Mouse (Mus musculus): ENCODE results near the gene Stip1.
A peak's percentile ranks its signal among the peaks of the same experiment; 100 is the strongest.

The Stip1 gene

DNA sequence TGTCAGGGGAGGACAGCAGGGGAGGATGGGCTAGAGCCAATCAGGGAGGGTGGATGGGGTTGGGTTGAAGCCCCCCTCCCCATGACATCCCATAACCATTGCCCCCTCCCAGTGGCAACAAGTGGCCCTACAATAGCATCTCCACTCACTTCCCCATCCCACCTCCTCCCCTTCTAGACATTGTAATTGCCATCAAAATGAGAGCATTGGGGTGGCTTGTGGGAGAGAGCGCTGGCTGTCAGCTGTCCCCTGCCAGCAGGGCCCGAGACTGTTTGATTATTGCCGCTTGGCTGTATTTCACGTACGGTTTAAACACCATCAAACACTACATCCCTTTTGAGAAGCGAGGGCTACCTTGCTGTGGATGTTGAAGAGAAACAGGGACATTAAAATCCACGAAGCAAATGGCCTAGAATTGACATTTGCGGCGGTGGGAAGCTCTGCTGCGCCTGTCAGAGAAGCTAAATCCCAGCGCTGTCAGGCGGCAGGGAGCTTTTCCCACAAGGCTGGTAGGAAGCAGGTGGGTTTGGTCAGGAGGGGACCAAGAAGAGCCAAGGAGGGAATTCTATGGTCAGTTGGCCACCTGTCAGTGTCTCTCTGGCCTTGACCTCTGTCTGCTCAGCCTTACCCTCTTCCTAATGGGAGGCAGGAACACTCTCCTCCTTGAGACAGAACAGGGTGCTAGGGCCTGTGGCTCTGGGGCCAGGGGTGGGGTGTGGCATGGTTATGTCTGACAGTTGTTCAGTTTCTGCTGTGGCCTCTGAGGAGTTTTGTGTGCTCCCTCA lies 34.4 kb upstream of the Stip1 start:
- peaks cover 60% of the 10 kb centered on the region for H3K4me1 ChIP-seq (replicated peaks; ENCODE audit: low read depth, low read length)
- no peaks in the 10 kb centered on the region for H3K36me3 ChIP-seq (ENCODE audit: insufficient read depth, low read length)
- no peak overlapping the region for H3K4me3 ChIP-seq (replicated peaks; ENCODE audit: low read length)
- peaks cover 30% of the 10 kb centered on the region for H3K27me3 ChIP-seq (ENCODE audit: insufficient read depth, low read length)
- TF ChIP-seq CTCF (conservative IDR thresholded peaks at IDR 0.05; ENCODE audit: low read length), result no peak
- no peak for TF ChIP-seq POU5F1 (IDR thresholded peaks at IDR 0.05; ENCODE audit: borderline replicate concordance, low read length)
- TF ChIP-seq NANOG (IDR thresholded peaks at IDR 0.05; ENCODE audit: borderline replicate concordance, low read length), result no peak
- no peaks in the 10 kb centered on the region for H3K9me3 ChIP-seq (ENCODE audit: low read length)

DNA sequence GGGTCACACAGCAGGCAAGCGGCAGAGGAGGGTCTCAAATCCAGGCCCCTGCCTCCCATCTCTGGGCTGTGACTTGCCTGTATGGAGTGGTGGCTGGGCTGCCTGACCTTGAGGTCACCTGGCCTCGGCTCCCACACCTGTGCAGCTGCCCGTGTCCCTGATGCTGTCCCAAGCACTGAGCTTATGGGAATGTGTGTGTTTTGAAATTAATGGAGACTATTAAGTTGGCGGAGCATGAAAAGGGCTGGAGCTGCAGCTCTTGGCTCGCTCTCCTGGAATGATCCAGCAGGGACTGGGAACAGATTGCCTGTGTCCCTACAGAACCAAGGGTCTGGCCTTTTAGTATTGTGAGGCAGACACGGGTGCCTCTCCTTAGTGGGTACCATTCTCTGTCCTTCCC lies 32.5 kb upstream of the Stip1 start:
- no peak overlapping the region for H3K4me3 ChIP-seq (replicated peaks; ENCODE audit: low read length)
- peaks cover 46% of the 10 kb centered on the region for H3K27me3 ChIP-seq (ENCODE audit: insufficient read depth, low read length)
- H3K9me3 ChIP-seq (ENCODE audit: low read length), result no peaks in the 10 kb centered on the region
- TF ChIP-seq CTCF (conservative IDR thresholded peaks at IDR 0.05; ENCODE audit: low read length) (no peak), POU5F1 (IDR thresholded peaks at IDR 0.05; ENCODE audit: borderline replicate concordance, low read length) (no peak), NANOG (IDR thresholded peaks at IDR 0.05; ENCODE audit: borderline replicate concordance, low read length) (no peak)
- peaks cover 64% of the 10 kb centered on the region for H3K4me1 ChIP-seq (replicated peaks; ENCODE audit: low read depth, low read length)
- H3K36me3 ChIP-seq (ENCODE audit: insufficient read depth, low read length), result no peaks in the 10 kb centered on the region

DNA sequence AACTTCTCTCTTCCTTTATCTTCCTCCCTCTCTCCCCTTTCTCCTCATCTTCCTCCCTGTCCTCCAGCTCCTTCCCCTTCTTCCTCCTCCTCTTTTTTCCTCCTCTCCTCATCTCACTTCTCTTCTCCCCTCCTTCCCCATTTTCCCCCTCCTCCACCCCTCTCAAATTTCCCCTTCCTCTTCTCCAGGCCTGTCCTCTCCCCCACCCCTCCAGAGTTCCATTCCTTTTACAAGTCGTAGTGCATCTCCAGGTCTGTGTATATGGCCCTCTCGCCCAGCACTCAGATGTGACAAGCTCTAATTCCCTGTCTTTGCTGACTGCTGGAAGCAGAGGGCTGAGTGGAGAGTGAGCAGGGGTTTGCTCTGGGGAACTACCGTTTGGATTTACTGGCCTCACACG lies 31.0 kb upstream of the Stip1 start:
- no peaks in the 10 kb centered on the region for H3K9me3 ChIP-seq (ENCODE audit: low read length)
- no peak overlapping the region for H3K4me3 ChIP-seq (replicated peaks; ENCODE audit: low read length)
- H3K4me1 ChIP-seq (replicated peaks; ENCODE audit: low read depth, low read length), result peaks cover 74% of the 10 kb centered on the region
- no peaks in the 10 kb centered on the region for H3K36me3 ChIP-seq (ENCODE audit: insufficient read depth, low read length)
- TF ChIP-seq POU5F1 (IDR thresholded peaks at IDR 0.05; ENCODE audit: borderline replicate concordance, low read length) (no peak), NANOG (IDR thresholded peaks at IDR 0.05; ENCODE audit: borderline replicate concordance, low read length) (no peak), CTCF (conservative IDR thresholded peaks at IDR 0.05; ENCODE audit: low read length) (no peak)
- H3K27me3 ChIP-seq (ENCODE audit: insufficient read depth, low read length), result peaks cover 60% of the 10 kb centered on the region

DNA sequence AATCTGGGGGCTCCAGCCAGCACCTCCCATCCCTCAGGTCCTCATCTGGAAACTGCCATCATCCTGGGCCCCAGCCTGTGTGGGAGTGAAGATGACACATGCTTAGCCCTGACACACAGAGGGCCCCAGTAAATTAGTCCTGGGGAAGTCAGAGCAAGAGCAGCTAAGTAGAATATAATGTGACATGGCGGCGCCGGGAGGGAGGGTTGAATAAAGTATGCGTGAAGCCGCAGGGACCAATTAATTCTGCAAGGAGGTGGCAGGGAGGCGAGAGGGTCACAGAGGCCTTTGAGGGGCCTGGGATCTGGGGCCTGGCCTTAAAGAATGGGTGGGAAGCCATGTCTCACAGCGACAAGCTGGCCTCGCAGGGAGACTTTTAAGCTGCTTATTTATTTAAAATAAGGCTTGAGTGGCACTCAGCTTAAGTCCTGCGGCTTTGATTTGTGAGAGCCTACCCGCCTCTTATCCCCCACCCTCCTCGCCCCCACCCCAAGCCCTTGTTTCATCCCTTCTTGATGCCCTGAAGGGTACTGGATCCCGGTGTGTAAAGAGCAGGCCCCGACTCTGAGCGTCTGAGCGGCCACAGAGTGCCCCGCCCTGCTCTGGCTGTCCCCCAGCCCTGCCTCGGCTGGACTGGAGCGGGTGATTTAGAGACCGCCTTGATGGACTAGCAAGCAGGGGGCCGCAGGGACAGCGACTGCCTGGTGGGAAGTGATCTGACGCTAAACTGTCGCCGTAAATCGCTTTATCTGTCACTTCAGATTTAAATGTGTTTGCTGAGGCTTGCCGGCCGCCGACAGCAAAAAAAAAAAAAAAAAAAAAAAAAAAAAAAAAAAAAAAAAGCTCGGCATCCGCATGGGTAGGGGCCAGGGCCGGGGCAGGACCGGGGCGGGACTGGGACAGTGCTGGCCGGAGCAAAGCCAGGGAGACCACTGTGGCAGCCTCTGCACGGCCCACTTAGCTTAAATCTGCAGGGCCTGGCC lies 30.3 kb upstream of the Stip1 start:
- no peaks in the 10 kb centered on the region for H3K9me3 ChIP-seq (ENCODE audit: low read length)
- no peaks in the 10 kb centered on the region for H3K36me3 ChIP-seq (ENCODE audit: insufficient read depth, low read length)
- TF ChIP-seq NANOG (IDR thresholded peaks at IDR 0.05; ENCODE audit: borderline replicate concordance, low read length), result no peak
- TF ChIP-seq POU5F1 (IDR thresholded peaks at IDR 0.05; ENCODE audit: borderline replicate concordance, low read length), result no peak
- TF ChIP-seq CTCF (conservative IDR thresholded peaks at IDR 0.05; ENCODE audit: low read length), result no peak
- peaks cover 65% of the 10 kb centered on the region for H3K27me3 ChIP-seq (ENCODE audit: insufficient read depth, low read length)
- peak overlapping the region; percentile 41 for H3K4me3 ChIP-seq (replicated peaks; ENCODE audit: low read length)
- H3K4me1 ChIP-seq (replicated peaks; ENCODE audit: low read depth, low read length), result peaks cover 74% of the 10 kb centered on the region

DNA sequence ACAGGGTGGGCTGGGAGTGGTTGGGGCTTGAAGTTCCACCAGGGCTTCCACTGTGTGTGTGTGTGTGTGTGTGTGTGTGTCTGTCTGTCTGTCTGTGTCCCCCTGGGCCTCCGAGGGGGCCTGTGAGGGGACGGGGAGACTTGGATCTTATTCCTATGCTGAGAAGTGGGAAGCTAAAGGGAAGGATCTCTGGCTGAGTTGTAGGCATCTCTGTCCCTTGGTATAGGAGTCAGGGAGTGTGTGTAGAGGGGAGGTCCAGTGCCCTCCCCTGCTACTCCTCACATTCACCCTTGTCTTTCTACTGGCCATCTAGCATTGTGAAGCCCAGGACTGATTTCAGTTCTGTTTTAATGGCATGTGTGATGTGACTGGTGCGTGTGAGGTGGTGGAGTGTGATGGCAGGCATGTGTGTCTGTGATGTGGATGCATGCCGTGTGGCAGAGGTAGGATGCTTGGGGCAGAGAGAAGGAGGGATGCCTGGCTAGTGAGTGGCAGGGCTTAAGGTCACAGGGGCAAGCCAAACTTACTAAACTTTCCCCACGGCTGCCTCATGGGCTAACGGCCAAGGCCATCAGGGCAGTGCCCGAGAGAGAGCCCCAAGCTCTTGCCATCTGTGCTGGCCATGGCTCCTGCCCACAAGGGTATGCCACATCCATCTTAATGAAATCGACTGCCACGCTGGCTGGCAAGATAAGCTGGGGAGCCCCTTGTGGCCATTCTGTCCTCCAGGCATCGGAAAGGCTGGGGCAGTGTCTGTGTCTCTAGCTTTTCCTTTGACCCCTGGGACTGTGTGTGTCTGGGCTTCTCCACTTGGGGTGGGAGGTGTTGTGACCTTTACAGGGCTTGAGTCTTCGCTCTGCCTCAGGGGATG lies 29.1 kb upstream of the Stip1 start:
- no peak for TF ChIP-seq NANOG (IDR thresholded peaks at IDR 0.05; ENCODE audit: borderline replicate concordance, low read length)
- TF ChIP-seq POU5F1 (IDR thresholded peaks at IDR 0.05; ENCODE audit: borderline replicate concordance, low read length), result no peak
- TF ChIP-seq CTCF (conservative IDR thresholded peaks at IDR 0.05; ENCODE audit: low read length), result no peak
- H3K27me3 ChIP-seq (ENCODE audit: insufficient read depth, low read length), result peaks cover 65% of the 10 kb centered on the region

DNA sequence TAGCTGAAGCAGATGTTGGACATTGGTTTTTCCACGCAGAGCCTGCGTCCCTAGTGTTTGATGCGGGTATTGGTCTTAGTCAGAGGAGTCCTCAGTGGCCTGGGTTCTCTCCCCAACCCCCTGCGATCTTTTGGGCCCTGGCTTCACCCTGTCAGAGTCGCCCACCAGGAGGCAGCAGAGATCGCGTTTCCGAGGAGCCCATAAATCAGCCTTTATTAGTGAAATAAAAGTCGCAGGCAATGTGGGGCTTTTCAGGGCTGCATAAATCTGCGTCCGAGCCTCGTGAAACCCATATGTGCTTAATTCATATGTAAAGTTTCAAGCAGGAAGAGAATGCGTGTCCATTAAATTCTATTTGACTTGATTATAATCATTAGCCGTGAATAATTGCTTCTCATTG lies 28.4 kb upstream of the Stip1 start:
- TF ChIP-seq POU5F1 (IDR thresholded peaks at IDR 0.05; ENCODE audit: borderline replicate concordance, low read length) (no peak), CTCF (conservative IDR thresholded peaks at IDR 0.05; ENCODE audit: low read length) (peak; percentile 79)
- Histone ChIP-seq H3K4me1 (replicated peaks; ENCODE audit: low read depth, low read length) (peaks cover 74% of the 10 kb centered on the region), H3K36me3 (ENCODE audit: insufficient read depth, low read length) (no peaks in the 10 kb centered on the region), H3K4me3 (replicated peaks; ENCODE audit: low read length) (peak overlapping the region; percentile 53; the same call in 1 of the 2 replicates), H3K27me3 (ENCODE audit: insufficient read depth, low read length) (peaks cover 65% of the 10 kb centered on the region), H3K9me3 (ENCODE audit: low read length) (no peaks in the 10 kb centered on the region)

More for the DNA sequence above, 29.1 kb upstream of the Stip1 start:
- Histone ChIP-seq H3K36me3 (ENCODE audit: insufficient read depth, low read length) (no peaks in the 10 kb centered on the region), H3K9me3 (ENCODE audit: low read length) (no peaks in the 10 kb centered on the region), H3K4me3 (replicated peaks; ENCODE audit: low read length) (no peak overlapping the region), H3K4me1 (replicated peaks; ENCODE audit: low read depth, low read length) (peaks cover 68% of the 10 kb centered on the region)

DNA sequence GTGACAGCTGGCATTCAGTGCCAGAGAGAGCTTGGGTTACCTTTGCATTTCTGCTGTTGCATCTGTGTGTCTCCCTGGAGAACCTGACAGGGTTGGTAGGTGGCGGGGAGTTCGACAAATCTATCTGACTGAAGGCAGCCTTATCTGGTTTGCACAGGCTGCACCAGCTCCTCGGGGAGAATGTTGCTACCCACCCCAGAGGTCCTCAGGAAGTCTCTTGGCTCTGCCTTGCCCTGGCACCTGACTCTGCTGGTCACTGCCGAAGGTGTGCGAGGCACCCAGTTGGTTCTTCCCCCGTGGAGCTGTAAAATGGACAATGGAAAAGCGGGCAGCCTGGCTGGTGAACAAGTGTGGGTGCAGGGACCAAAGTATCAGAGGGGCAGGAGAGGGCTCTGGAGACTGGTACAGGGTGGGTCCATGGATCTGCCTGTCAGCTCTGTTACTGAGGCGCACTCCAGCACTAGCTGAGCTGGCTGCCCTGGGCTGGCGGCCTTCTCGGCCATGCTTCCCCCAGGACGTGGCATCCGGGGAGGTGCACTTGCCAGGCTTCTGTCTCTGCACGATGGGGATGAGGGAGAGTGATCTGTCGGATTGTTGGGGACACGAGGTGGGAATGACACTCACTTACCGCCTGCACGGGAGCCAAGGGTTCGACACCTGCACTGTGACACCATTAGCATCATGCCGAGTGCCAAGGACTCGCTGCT lies 27.7 kb upstream of the Stip1 start:
- Histone ChIP-seq H3K4me3 (replicated peaks; ENCODE audit: low read length) (peak overlapping the region; percentile 53), H3K9me3 (ENCODE audit: low read length) (no peaks in the 10 kb centered on the region), H3K36me3 (ENCODE audit: insufficient read depth, low read length) (no peaks in the 10 kb centered on the region), H3K4me1 (replicated peaks; ENCODE audit: low read depth, low read length) (peaks cover 80% of the 10 kb centered on the region), H3K27me3 (ENCODE audit: insufficient read depth, low read length) (peaks cover 65% of the 10 kb centered on the region)
- no peak for TF ChIP-seq CTCF (conservative IDR thresholded peaks at IDR 0.05; ENCODE audit: low read length)
- no peak for TF ChIP-seq POU5F1 (IDR thresholded peaks at IDR 0.05; ENCODE audit: borderline replicate concordance, low read length)
- TF ChIP-seq NANOG (IDR thresholded peaks at IDR 0.05; ENCODE audit: borderline replicate concordance, low read length), result no peak

Data from E14TG2a.4 (cell line).